Mouse (Mus musculus): ENCODE data around the gene Myo1f. TPM values are rescaled to one million over a fixed set of nuclear protein-coding genes. Genes with fewer than 3 reads are reported as not detected.
"Not testable (repeated sequence)": the region's sequence is repeated elsewhere in the genome, so short reads cannot be mapped to it uniquely, and the experiment has no call there.

Myo1f gene
- polyA plus RNA-seq, 1 experiment from 2014 or later: 1.6 TPM

DNA sequence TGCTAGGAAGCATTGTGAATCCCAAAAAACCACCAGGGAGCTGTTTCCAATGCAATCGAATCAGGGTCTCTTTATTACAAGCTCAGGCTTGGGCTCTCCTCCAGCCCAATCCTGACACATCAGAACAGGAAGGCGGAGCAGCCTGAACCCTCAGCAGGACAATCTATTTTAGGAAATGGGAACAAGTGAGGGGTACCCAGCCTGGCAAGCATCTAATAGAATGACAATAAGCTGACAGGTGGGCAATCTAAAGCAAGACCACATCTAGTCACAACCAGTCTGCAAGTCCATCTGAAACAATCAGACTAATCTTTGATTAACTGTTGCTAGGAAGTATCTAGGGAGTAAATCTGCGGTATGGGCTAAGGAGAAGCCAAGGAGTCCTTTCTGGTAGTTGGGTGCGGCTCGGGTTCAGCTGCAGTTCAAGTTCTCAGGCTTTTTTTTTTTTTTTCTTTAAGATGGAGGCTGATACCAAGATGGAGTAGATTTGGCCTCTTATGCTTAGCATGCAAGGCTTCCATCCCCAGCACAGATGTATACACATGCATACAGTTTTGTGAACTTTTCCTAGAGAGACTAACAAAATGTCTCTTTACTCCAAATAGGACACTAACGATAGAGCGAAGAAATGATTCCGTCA, 44.4 kb downstream of the Myo1f start:
- Histone ChIP-seq H3K27me3 (ENCODE audit: poor library complexity, severe bottlenecking) (no peaks in the 10 kb centered on the region), H3K9me3 (peaks cover 15% of the 10 kb centered on the region; the same call in 1 of the 2 replicates), H3K27ac (no peak overlapping the region), H3K4me1 (no peaks in the 10 kb centered on the region), H3K4me3 (no peak overlapping the region), H3K36me3 (replicated peaks) (no peaks in the 10 kb centered on the region)
- DNase-seq (ENCODE audit: extremely low spot score, low spot score): no peak
- WGBS: 90% methylated on average over 8 of the region's 8 CpGs

DNA sequence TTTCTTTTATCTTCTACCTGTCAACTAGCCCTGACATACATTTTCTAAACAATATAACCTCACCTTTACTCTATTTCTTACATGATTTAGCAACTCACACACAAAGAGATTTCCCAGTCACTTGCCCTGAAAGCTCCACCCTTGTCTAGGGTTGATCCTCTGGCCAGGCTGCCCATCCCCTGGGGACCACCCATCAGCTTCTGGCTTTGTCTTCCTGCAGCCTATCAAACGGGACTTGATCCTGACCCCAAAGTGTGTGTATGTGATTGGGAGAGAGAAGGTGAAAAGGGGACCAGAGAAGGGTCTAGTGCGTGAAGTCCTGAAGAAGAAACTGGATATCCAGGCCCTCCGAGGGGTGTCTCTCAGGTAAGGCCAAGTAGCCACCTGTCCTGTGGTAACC, 45.3 kb downstream of the Myo1f start:
- whole genome bisulfite sequencing: 86% methylated on average over 3 of the region's 3 CpGs

DNA sequence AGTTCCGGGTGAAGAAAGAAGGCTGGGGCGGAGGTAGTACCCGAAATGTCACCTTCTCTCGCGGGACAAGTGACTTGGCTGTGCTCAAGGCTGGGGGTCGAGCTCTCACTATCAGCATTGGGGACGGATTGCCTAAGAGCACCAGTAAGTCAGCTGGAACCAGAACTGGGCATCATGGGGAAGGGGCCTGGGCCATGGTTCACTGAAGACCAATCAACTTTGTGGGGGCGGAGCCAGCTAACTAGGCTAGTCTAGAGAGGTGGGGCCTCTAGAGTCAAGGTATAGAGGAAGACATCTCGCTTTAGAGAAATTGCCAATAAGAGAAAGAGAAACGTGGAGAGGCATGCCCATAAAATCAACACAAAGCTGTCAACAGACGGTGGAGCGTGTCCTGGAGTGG, 46.4 kb downstream of the Myo1f start:
- no peaks in the 10 kb centered on the region for H3K27me3 ChIP-seq (ENCODE audit: poor library complexity, severe bottlenecking)
- DNase-seq (ENCODE audit: extremely low spot score, low spot score): no peak
- 86% methylated on average over 12 of the region's 12 CpGs for WGBS
- no peaks in the 10 kb centered on the region for H3K4me1 ChIP-seq
- H3K4me3 ChIP-seq: no peak overlapping the region
- peaks cover 15% of the 10 kb centered on the region; the same call in 1 of the 2 replicates for H3K9me3 ChIP-seq
- no peaks in the 10 kb centered on the region for H3K36me3 ChIP-seq (replicated peaks)
- H3K27ac ChIP-seq: no peak overlapping the region

More for the DNA sequence above, 45.3 kb downstream of the Myo1f start:
- Histone ChIP-seq H3K36me3 (replicated peaks) (no peaks in the 10 kb centered on the region), H3K9me3 (peaks cover 15% of the 10 kb centered on the region; the same call in 1 of the 2 replicates), H3K27ac (no peak overlapping the region), H3K27me3 (ENCODE audit: poor library complexity, severe bottlenecking) (no peaks in the 10 kb centered on the region), H3K4me3 (no peak overlapping the region), H3K4me1 (no peaks in the 10 kb centered on the region)
- DNase-seq (ENCODE audit: extremely low spot score, low spot score): no peak

DNA sequence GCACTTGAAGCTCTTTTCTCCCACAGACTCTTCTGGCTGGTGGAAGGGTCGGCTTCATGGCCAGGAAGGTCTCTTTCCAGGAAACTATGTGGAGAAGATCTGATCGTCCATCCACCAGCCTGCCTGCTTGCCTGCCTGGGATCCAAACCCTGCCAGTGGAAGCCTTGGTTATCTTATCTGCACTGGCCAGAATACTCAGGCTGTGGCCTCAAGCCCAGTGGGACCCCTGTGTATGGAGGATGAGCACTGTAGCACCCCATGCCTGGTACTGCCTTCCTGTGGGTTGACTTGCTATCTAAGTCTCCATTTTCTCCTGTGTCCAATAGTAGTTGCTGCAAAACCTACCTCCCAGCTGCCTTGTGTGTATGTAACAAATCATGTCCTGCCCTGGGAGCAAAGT, 51.8 kb downstream of the Myo1f start:
- H3K4me3 ChIP-seq: no peak overlapping the region
- H3K9me3 ChIP-seq: no peaks in the 10 kb centered on the region
- H3K4me1 ChIP-seq: no peaks in the 10 kb centered on the region
- H3K27me3 ChIP-seq (ENCODE audit: poor library complexity, severe bottlenecking): no peaks in the 10 kb centered on the region
- H3K27ac ChIP-seq: no peak overlapping the region
- 87% methylated on average over 2 of the region's 2 CpGs for WGBS
- DNase-seq (ENCODE audit: extremely low spot score, low spot score): no peak
- no peaks in the 10 kb centered on the region for H3K36me3 ChIP-seq (replicated peaks)

DNA sequence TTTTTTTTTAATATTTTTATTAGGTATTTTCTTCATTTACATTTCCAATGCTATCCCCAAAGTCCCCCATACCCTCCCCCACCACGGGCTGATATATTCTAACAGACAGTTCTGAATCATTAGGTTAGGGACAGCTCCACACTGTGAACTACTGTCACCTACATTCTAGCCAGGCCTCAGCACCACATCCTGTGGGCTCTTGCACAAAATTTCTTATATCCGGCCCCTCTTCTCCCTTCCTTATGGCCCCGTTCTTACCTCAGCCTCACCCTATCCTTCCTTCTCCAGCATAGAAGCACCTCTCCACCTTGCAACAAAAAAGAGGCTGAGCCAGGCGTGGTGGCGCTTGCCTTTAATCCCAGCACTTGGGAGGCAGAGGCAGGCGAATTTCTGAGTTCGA, 55.0 kb downstream of the Myo1f start:
- Histone ChIP-seq H3K27me3 (ENCODE audit: poor library complexity, severe bottlenecking) (no peaks in the 10 kb centered on the region), H3K4me3 (no peak overlapping the region), H3K4me1 (no peaks in the 10 kb centered on the region), H3K27ac (no peak overlapping the region), H3K36me3 (replicated peaks) (no peaks in the 10 kb centered on the region), H3K9me3 (no peaks in the 10 kb centered on the region)
- WGBS: 91% methylated on average over 7 of the region's 7 CpGs
- no peak for DNase-seq (ENCODE audit: extremely low spot score, low spot score)

DNA sequence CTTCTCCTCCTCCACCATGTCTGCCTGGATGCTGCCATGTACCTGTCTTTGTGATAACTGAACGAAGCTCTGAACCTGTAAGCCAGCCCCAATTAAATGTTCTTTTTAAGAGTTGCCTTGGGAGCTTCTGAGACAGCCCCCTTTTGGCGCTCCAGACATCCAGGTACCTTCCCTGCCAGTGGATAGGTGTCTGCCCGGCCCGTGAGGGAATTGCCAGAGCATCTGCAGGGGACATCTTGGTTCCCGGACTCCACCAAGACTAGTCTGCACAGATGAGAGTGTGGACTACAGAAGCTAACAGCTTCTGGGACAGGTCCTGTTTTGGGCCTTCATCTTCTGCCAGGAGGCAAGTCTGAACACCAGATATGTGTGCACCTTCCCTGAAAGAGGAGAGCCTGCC, 58.2 kb downstream of the Myo1f start:
- not testable (repeated sequence) for H3K27ac ChIP-seq; H3K9me3 ChIP-seq; H3K4me3 ChIP-seq; H3K36me3 ChIP-seq (replicated peaks); DNase-seq (ENCODE audit: extremely low spot score, low spot score); H3K4me1 ChIP-seq; H3K27me3 ChIP-seq (ENCODE audit: poor library complexity, severe bottlenecking)
- WGBS: 83% methylated on average over 5 of the region's 5 CpGs

DNA sequence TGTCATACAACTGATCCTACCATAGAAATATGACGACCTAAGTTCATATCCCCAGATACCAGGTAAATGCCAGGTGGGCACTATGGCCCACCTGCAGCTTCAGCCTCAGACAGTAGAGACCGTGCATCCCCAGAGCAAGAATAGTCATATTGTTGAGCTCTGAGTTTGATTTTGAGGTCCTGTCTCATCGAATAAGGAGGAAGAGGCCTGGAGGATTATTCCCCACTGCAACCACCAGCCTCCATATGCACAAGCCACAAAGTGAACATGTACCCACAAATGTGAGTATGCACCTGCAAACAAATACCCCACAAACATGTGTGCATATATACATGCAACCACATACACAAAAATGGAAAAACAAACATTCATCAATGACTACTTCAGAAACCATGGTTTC, 71.8 kb downstream of the Myo1f start:
- Histone ChIP-seq H3K4me3 (no peak overlapping the region), H3K27me3 (ENCODE audit: poor library complexity, severe bottlenecking) (no peaks in the 10 kb centered on the region), H3K4me1 (peaks cover 22% of the 10 kb centered on the region), H3K36me3 (replicated peaks) (peaks cover 25% of the 10 kb centered on the region), H3K27ac (no peak overlapping the region), H3K9me3 (no peaks in the 10 kb centered on the region)
- DNase-seq (ENCODE audit: extremely low spot score, low spot score): no peak
- WGBS: 91% methylated on average over 3 of the region's 3 CpGs

DNA sequence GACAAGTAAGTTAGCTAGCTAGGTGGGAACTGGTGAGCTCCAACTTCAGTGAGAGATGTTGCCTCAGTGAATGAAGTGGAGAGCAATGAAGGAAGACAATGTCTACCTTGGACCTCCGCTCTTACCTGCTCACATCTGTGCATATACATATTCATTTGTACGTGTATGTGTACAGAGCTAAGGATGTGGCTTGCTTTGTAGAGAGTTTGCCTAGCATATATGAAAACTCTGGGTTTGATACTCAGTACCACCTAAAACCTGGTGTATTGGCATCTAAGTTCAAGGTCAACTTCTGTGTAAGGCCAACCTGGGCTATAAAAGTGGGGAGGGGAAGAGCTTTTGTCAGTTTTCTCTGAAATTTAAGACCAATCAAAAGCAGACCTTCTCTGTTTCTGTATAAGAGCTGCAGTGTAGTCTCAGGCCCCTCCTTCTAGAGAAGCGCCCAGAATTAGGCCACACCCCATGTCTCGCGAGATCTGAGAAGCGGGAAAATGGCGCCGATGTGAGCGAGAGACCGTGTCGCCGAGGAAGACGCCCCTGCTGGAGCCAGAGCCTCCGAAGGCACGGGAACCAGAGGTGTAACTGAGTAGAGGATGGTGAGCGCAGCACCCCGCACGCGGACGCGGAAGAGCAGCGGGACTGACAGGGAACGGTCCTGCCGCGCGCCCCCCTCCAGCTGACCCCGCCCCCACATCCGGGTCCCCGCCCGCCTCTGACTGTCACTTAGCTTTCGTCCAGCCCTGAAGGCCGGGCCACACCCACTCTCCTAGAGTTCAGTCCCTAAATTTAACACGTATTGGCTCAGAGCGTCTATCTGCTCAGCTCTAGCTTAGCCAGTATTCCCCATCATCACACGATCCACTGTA, 73.3 kb downstream of the Myo1f start, which contains the start of gene Zfp414:
TSS of gene Zfp414 (plus strand) at position 470 of the 866 bp plus-strand sequence.
- H3K27ac ChIP-seq: peak within 1 kb of the TSS; percentile 99
- WGBS: 3% methylated on average over 35 of the region's 35 CpGs

DNA sequence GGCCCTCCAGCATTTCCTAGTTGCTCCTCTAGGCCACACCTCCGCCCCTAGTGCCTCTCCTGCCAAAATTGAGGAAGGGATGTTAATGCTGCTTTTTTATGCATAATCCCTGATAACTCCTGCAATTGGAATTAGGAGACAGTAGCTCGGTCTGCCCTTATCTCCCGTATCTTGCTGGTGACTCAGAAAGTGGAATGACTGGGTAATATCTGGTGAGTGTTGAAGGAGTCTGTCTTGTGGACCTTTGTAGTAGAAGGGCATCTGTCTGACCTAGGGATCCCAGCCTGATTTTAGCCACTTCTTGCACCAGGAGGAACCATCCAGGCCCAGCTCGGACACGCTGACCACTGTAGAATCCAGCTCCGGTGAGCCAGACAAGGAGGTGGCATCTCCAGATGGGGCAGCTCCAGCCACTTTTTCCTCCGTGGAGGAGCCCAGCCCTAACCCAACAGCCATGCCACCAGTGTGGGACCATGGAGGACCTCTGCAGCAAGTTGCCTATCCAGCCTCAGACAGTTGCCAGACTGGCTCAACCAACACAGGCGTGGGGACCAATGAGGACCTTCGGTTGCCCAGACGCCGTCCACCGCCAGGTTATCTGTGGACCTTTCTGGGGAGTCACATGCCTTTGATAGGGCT, 74.1 kb downstream of the Myo1f start:
- Histone ChIP-seq H3K9me3 (no peaks in the 10 kb centered on the region), H3K36me3 (replicated peaks) (peaks cover 40% of the 10 kb centered on the region), H3K27me3 (ENCODE audit: poor library complexity, severe bottlenecking) (no peaks in the 10 kb centered on the region), H3K4me3 (peak overlapping the region; percentile 78), H3K27ac (peak overlapping the region; percentile 99), H3K4me1 (peaks cover 22% of the 10 kb centered on the region)
- no peak for DNase-seq (ENCODE audit: extremely low spot score, low spot score)
- WGBS: 76% methylated on average over 12 of the region's 12 CpGs

More for the DNA sequence above, 73.3 kb downstream of the Myo1f start, which contains the start of gene Zfp414:
- Histone ChIP-seq H3K36me3 (replicated peaks) (peaks cover 37% of the 10 kb centered on the region), H3K4me3 (peak within 1 kb of the TSS; percentile 78), H3K4me1 (peaks cover 22% of the 10 kb centered on the region), H3K27me3 (ENCODE audit: poor library complexity, severe bottlenecking) (no peaks in the 10 kb centered on the region), H3K9me3 (no peaks in the 10 kb centered on the region)
- DNase-seq (ENCODE audit: extremely low spot score, low spot score): peak; percentile 92

DNA sequence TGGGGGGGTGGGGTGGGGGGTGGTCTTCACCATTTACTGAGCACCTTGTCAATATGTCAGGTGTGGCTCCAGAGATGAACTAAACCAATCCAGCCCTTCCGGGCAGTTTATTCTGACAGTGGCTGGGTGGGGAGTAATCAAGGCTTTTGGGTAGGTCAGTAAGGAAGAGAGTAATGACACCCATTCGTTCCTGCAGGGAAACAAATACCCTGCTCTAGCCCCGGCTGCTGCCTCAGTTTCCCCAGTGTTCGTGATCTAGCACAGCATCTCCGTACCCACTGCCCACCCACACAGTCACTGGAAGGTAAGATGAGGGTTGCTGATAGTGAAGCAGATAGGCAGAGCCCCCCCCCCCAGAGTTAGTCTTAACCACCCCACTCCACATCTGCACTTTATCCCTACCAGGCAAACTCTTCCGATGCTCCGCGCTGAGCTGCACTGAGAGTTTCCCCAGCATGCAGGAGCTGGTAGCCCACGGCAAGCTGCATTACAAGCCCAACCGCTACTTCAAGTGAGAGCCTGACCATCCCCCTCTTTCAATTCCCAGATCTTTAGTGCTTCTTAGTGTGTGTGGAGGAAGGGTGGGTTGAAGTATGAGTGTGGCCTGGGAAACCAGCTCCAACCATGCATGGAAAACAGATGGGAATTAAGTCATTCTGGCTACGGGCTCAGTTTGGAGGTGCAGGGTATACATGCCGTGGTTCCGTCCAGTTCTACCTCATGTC, 74.8 kb downstream of the Myo1f start:
- Histone ChIP-seq H3K9me3 (no peaks in the 10 kb centered on the region), H3K4me3 (peak overlapping the region; percentile 78), H3K4me1 (peaks cover 22% of the 10 kb centered on the region), H3K27me3 (ENCODE audit: poor library complexity, severe bottlenecking) (no peaks in the 10 kb centered on the region), H3K27ac (no peak overlapping the region), H3K36me3 (replicated peaks) (peaks cover 43% of the 10 kb centered on the region)
- DNase-seq (ENCODE audit: extremely low spot score, low spot score): no peak
- WGBS: 89% methylated on average over 13 of the region's 13 CpGs

DNA sequence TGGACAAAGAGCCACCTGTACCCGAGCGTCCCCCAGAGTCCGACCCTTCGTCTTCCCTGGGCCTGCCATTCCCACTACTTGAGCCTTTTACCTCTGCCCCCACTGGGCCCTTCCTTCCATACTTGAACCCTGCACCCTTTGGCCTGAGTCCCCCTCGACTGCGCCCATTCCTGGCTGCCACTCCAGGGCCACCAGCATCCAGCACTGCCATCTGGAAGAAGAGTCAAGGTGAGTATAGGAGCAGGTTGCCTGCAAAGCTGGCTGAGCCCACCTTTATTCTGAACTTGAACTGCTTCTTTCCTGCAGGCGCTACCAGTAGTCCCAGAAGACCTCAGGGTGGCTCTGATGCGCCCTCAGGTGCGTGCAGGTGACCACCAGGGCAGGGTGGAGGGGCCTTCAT, 75.7 kb downstream of the Myo1f start:
- Histone ChIP-seq H3K27me3 (ENCODE audit: poor library complexity, severe bottlenecking) (no peaks in the 10 kb centered on the region), H3K36me3 (replicated peaks) (peaks cover 43% of the 10 kb centered on the region), H3K27ac (no peak overlapping the region), H3K9me3 (no peaks in the 10 kb centered on the region), H3K4me1 (peaks cover 22% of the 10 kb centered on the region), H3K4me3 (no peak overlapping the region)
- 95% methylated on average over 9 of the region's 9 CpGs for WGBS
- no peak for DNase-seq (ENCODE audit: extremely low spot score, low spot score)

DNA sequence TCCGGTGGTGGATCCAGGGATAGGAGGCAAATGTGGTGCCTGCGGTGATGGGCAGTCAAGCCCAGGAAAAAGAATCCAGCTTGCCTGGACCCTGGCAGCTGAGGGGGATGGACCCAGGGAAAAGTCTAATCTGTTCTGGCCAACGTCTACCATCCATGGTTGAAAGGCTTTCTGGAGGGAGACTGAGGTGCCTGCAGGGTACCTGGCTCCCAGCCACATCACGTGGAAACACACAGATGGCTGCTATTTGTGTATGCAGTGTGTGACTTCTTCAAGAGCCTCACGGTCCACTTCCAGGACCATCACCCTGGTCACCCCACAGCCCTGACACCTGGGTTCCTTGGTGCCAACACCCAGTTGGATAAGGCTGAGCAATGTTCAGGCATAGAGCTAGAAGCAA, 76.3 kb downstream of the Myo1f start:
- DNase-seq (ENCODE audit: extremely low spot score, low spot score): no peak
- WGBS: 97% methylated on average over 5 of the region's 5 CpGs
- Histone ChIP-seq H3K4me1 (peaks cover 22% of the 10 kb centered on the region), H3K9me3 (no peaks in the 10 kb centered on the region), H3K27me3 (ENCODE audit: poor library complexity, severe bottlenecking) (no peaks in the 10 kb centered on the region), H3K27ac (no peak overlapping the region), H3K36me3 (replicated peaks) (peaks cover 44% of the 10 kb centered on the region), H3K4me3 (no peak overlapping the region)
